Mouse (Mus musculus) spleen, adult 12 weeks (tissue): ENCODE measurements around the gene Hmx2.

ENCODE experiments used
- DNase-seq: peaks from one replicate; pipeline ENCODE4 v3.0.0; 2022; ENCODE audit warnings: low spot score

Hmx2 gene

DNA sequence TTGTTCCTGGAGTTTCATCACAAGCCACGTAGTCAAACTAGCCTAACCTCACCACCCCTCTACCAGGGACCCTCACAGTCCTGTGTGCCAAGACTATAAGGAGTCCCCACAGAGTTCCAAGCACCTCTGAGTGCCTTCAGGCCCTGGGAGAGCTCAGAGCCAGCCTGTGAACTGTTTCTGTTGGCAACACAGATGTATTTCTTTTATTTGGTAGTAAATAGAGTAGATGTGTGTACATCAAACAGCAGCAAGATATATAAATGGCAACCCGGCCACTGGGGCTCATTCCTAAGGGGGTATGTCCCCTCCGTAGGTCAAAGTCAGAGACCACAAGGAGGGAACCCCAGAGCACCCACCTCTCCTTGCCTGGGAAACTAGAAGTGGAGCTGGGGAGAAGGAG, at the start of gene Hmx2:
Hmx2 (plus strand) TSS at position 301 of the 400 bp plus-strand sequence.
- no peak for DNase-seq

- no peak for DNase-seq
Observed at GRCm38 (mm10) chr7:131503739-131504138, 44.8 kb upstream of the Hmx2 start.

GRCm38 (mm10) chr7:131539979-131540378, 8.6 kb upstream of the Hmx2 start:
- no peak for DNase-seq

DNA sequence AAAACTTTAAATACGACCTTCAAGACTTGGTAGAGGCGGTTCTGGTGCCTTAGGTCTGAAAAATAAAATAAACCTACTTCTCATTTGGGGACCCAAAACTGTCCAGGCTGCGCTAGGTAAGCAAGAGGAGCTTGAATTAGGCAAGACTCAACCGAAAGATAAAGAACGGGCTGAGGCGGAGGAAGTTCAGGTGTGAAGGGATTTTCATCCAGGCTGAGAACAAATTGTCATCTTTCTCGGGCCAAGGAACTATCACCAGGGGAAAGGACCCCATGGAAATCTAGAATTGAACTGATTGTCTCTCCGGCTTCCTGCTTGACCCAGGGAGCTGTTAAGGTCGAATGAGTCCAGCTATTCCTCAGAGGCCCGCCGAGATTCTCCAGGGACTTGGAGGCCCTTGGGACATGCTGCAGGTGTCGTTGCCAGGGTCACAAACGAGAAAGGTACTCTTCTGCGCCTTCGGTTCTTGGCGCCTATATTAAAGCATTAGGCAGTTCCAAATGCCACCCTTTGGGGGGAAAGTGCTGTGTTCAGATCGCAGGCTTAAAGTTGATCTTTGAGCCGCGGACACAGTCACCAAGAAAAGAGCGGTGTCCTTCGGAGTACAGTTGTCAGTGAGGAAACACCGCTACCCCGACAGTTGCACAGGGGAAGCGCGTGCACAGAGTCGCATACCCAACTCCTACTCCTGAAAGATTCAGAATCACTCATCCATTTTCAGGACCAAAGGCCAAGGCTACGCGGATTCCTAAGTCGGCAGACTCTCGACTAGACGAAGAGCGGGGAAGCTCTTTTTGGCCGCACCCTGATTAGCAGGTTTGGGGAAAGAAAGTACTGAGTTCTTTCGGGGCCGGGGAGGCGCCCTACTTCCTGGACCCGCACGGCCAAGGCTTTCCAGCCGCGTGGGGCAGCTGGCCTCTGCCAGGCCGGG, 7.1 kb upstream of the Hmx2 start:
- DNase-seq: no peak

- no peak for DNase-seq
Observed at GRCm38 (mm10) chr7:131542115-131542871, 6.3 kb upstream of the Hmx2 start, which contains the start of gene Hmx3. Gene Hmx3, plus strand, starts transcription at chr7:131542867.

- no peak for DNase-seq
Observed at GRCm38 (mm10) chr7:131542872-131543622, 5.5 kb upstream of the Hmx2 start.

- no peak for DNase-seq
Observed at GRCm38 (mm10) chr7:131543623-131544481, 4.7 kb upstream of the Hmx2 start.

- no peak for DNase-seq
Observed at GRCm38 (mm10) chr7:131544871-131545270, 3.7 kb upstream of the Hmx2 start.

GRCm38 (mm10) chr7:131545701-131546385, 2.7 kb upstream of the Hmx2 start:
- DNase-seq: no peak

DNA sequence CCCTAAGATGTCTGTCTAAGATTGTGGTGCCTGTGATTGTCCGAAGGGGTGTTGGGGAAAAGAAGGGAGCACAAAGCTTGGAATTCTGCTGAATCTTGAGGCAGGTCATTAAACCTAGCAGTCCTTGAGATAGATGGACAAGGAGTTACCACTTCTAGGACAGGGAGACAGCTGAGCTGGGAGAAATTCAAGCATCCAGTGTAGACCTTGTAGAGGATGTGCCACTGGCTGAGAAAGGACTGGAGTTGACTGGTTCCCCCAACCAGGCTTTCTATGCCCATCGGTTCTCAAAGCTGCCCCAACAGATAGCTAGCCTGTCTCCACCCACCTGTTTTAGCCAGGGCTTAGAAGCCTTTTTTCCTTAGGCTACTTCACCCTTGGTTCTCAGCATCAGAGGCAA, 2.1 kb upstream of the Hmx2 start:
- no peak for DNase-seq

- no peak for DNase-seq
Observed at GRCm38 (mm10) chr7:131547481-131547880, 1.1 kb upstream of the Hmx2 start.

- DNase-seq: no peak
Observed at GRCm38 (mm10) chr7:131551471-131551870, 2.9 kb downstream of the Hmx2 start.

- DNase-seq: no peak
Observed at GRCm38 (mm10) chr7:131551931-131552741, 3.6 kb downstream of the Hmx2 start.

GRCm38 (mm10) chr7:131552781-131553180, 4.2 kb downstream of the Hmx2 start:
- DNase-seq: no peak

DNA sequence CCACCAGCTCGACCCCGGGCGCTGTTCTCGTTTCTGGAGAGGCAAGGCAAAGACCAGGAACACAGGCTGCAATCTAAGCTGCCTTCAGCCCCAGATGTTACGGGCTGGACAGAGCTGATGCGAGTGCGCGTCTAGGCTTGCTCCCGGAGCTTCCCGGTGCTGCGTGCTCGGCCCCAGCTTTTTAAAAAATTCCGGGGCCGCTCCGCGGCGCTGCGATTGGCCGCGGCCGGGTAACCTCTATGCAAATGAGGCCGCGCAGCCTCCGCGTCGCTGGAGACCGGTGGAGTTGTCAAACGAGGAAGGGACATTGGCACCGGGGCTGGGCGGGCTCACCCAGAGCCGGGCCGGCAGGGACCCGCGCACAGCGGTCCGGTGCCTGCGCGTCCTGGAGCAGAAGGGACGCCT, 5.2 kb downstream of the Hmx2 start:
- DNase-seq: no peak

- DNase-seq: no peak
Observed at GRCm38 (mm10) chr7:131554341-131555180, 6.0 kb downstream of the Hmx2 start.

DNA sequence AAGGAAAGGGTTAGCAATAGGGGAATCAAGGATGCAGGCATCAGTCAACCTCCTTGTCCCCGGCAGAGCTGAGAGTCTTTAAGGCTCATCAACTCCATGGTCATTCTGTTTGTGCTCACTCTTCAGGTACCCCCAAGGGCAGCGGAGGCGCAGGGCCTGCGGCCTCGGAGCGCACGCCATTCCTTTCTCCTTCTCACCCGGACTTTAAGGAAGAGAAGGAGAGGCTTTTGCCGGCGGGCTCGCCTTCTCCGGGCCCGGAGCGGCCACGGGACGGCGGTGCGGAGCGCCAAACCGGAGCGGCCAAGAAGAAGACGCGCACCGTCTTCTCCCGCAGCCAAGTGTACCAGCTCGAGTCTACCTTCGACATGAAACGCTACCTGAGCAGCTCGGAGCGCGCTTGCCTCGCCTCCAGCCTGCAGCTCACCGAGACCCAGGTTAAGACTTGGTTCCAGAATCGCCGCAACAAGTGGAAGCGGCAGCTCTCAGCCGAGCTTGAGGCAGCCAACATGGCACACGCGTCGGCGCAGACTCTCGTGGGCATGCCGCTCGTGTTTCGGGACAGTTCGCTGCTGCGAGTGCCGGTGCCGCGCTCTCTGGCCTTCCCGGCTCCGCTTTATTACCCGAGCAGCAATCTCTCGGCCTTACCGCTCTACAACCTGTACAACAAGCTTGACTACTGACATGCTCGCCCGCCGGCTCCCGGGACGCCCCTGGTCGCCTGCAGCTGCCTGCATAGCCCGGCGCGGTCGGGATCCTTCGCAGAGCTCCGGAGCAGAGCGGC, 6.9 kb downstream of the Hmx2 start:
- DNase-seq: no peak

DNA sequence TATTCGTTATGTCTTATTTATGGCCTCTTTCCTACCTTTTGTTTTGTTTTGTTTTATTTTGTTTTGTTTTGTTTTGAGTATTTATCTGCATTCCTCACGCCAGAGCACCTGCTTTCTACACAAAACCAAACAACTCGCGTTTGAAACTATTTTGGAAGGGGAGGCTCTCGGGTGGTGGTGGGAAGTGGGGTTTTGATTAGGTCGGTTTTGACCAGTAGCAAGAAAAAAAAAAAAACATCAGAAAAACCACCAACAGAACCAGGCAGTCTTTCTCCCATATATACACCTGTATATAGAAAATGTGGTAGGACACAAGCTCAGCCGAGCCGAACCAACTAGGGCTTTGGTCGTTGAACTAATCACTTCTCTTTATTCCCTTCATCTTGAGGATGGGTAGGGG, 7.5 kb downstream of the Hmx2 start:
- no peak for DNase-seq
